ENCODE assay signal across 12 mouse cellular contexts in the genomic region with DNA sequence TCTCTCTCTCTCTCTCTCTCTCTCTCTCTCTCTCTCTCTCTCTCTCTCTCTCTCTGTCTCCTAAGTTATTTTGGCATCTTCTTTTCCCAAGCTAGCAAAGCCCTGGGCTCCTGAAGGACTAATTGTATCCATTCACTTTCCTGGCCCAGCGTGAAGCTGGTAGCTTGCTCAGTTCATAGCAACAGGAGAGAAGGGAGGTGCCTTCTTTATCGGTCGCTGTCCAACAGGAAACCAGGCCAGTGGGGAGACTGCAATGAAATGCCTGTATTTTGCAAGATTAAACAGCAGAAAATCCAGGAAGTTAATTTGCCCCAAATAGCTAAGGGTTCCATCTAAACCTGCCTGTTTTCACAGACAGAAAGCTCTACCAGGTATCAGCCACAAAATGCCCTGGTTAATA. TPM values are rescaled to one million over a fixed set of nuclear protein-coding genes. Genes with fewer than 3 reads are reported as not detected.
DNase-seq lines count a peak whose midpoint lies in the region; ATAC-seq lines count a peak whose summit lies in the region.
"Had no signal": no experiment of that assay in that cellular context is flagged by ENCODE, and none has a peak within 500 bp of the region (broad histone marks: within the 10 kb centered on the region; RNA-seq: fewer than 3 reads in every experiment).

No protein-coding gene starts in this region.

- H3K9me3 ChIP-seq in neural tube, embryonic 13.5 days = no peaks in the 10 kb centered on the region
- no peaks in the 10 kb centered on the region for H3K9me3 ChIP-seq in midbrain, embryonic 11.5 days (ENCODE audit: control insufficient read depth, low read length)
- H3K9me3 ChIP-seq: heart, embryonic 15.5 days had no signal

- peak; percentile 31 for DNase-seq in adrenal gland, adult 2 months
- no peak for DNase-seq in adrenal gland, adult 18-20 months (ENCODE audit: low spot score in 2 of 2)
- DNase-seq in neural tube, embryonic 10.5 days (ENCODE audit: extremely low spot score, low spot score) = no peak
- no peak for DNase-seq in midbrain, embryonic 11.5 days (ENCODE audit: low spot score, missing footprints)
- no peak for DNase-seq in left cerebral cortex, adult 11 months (ENCODE audit: low spot score)
- DNase-seq in kidney, postnatal 14 days = no peak
- DNase-seq in left cerebral cortex, adult 9 months (ENCODE audit: low spot score in 2 of 2) = no peak
- DNase-seq: cerebellum, adult 18-20 months; gastrocnemius, postnatal 10 days had no signal

- H3K36me3 ChIP-seq in neural tube, embryonic 13.5 days = no peaks in the 10 kb centered on the region
- H3K36me3 ChIP-seq in midbrain, embryonic 11.5 days (ENCODE audit: control insufficient read depth, insufficient read depth, low read length) = no peaks in the 10 kb centered on the region
- H3K36me3 ChIP-seq: heart, embryonic 15.5 days had no signal

- WGBS in neural tube, embryonic 13.5 days = 6% methylated on average over 3 of the region's 3 CpGs
- 1% methylated on average over 3 of the region's 3 CpGs for WGBS in midbrain, embryonic 11.5 days

- no peak overlapping the region for H3K9ac ChIP-seq in neural tube, embryonic 13.5 days
- H3K9ac ChIP-seq in midbrain, embryonic 11.5 days (ENCODE audit: low read length) = peak overlapping the region; percentile 51
- H3K9ac ChIP-seq: heart, embryonic 15.5 days had no signal

- no peak for ATAC-seq in neural tube, embryonic 13.5 days (ENCODE audit: low read depth)
- ATAC-seq in midbrain, embryonic 11.5 days (ENCODE audit: low FRiP score) = no peak
- ATAC-seq: intestine, postnatal 0 days had no signal

- peak overlapping the region; percentile 30 for H3K4me2 ChIP-seq in neural tube, embryonic 13.5 days
- peak overlapping the region; percentile 36 for H3K4me2 ChIP-seq in midbrain, embryonic 11.5 days
- H3K4me2 ChIP-seq: heart, embryonic 15.5 days had no signal

- no peak overlapping the region for H3K27ac ChIP-seq in neural tube, embryonic 13.5 days (replicated peaks)
- no peak overlapping the region for H3K27ac ChIP-seq in midbrain, embryonic 11.5 days (ENCODE audit: low read depth, low read length)
- H3K27ac ChIP-seq: heart, embryonic 15.5 days had no signal

- peaks cover 54% of the 10 kb centered on the region for H3K4me1 ChIP-seq in neural tube, embryonic 13.5 days (replicated peaks)
- H3K4me1 ChIP-seq in midbrain, embryonic 11.5 days (ENCODE audit: control insufficient read depth, insufficient read depth, low read length) = peaks cover 33% of the 10 kb centered on the region

- H3K27me3 ChIP-seq in neural tube, embryonic 13.5 days = no peaks in the 10 kb centered on the region
- H3K27me3 ChIP-seq in midbrain, embryonic 11.5 days (ENCODE audit: control insufficient read depth, insufficient read depth, low read length) = peaks cover 15% of the 10 kb centered on the region
- H3K27me3 ChIP-seq: heart, embryonic 15.5 days had no signal

- no peak overlapping the region for H3K4me3 ChIP-seq in neural tube, embryonic 13.5 days
- H3K4me3 ChIP-seq in midbrain, embryonic 11.5 days (ENCODE audit: low read depth, low read length) = peak overlapping the region; percentile 15
- H3K4me3 ChIP-seq: heart, embryonic 15.5 days had no signal

RNA-seq across cellular contexts. Expression of a gene that starts 5.4 kb away (rescaled TPM):
- 10 to 100 TPM; 20.4 to 22.6 TPM for total RNA-seq in adrenal gland, adult 2 months (2021)
- 2.9 and 3.7 TPM in 2 replicates for polyA plus RNA-seq in adrenal gland, adult 2 months (2012; rRNA removed)
- total RNA-seq in adrenal gland, adult 18-20 months (2021) = 10 to 100 TPM; 16.2 to 18.2 TPM
- polyA plus RNA-seq in neural tube, embryonic 13.5 days (2015; fragmentation: Nextera tagmentation; extraction: Ambion mirVana) = 59.0 and 62.6 TPM in 2 replicates
- 72.5 and 80.5 TPM in 2 replicates for polyA plus RNA-seq in midbrain, embryonic 11.5 days (2014; fragmentation: Nextera tagmentation; extraction: Ambion mirVana)

Comparison
In these comparisons a context has a peak if more than half of its experiments do, and no peak if none do; other contexts are left out.
1. RNA of a gene that starts 5.4 kb away (polyA plus RNA-seq): 72.5 to 80.5 TPM in midbrain, embryonic 11.5 days and 59.0 to 62.6 TPM in neural tube, embryonic 13.5 days; 2.9 to 3.7 TPM in adrenal gland, adult 2 months; every median in the first group is over 10 times any median in the second.